Mouse (Mus musculus): ENCODE measurements around the gene Prkcz. TPM values are rescaled to one million over a fixed set of nuclear protein-coding genes. Genes with fewer than 3 reads are reported as not detected.

Prkcz gene
- polyA plus RNA-seq, 1 experiment from 2014 or later = 6.8 TPM

GRCm38 (mm10) chr4:155298826-155299225 is 62.3 kb downstream of the Prkcz start:
- no peak for ATAC-seq (replicated peaks; ENCODE audit: low FRiP score)
- no peaks in the 10 kb centered on the region for H3K9me3 ChIP-seq (ENCODE audit: control insufficient read depth, low read length)
- H3K4me1 ChIP-seq (replicated peaks; ENCODE audit: control insufficient read depth, insufficient read depth, low read length) = no peaks in the 10 kb centered on the region
- no peak overlapping the region for H3K27ac ChIP-seq (ENCODE audit: low read depth, low read length)
- no peak overlapping the region for H3K4me3 ChIP-seq (ENCODE audit: low read depth, low read length)
- no peak for DNase-seq (ENCODE audit: low spot score)
- 79% methylated on average over 4 of the region's 4 CpGs for WGBS
- no peaks in the 10 kb centered on the region; the same call in 1 of the 2 replicates for H3K27me3 ChIP-seq (replicated peaks; ENCODE audit: control insufficient read depth, insufficient read depth, low read length)
- H3K36me3 ChIP-seq (ENCODE audit: control insufficient read depth, insufficient read depth, low read length) = no peaks in the 10 kb centered on the region
- H3K4me2 ChIP-seq = no peak overlapping the region
- H3K9ac ChIP-seq (ENCODE audit: low read depth, low read length) = no peak overlapping the region

DNA sequence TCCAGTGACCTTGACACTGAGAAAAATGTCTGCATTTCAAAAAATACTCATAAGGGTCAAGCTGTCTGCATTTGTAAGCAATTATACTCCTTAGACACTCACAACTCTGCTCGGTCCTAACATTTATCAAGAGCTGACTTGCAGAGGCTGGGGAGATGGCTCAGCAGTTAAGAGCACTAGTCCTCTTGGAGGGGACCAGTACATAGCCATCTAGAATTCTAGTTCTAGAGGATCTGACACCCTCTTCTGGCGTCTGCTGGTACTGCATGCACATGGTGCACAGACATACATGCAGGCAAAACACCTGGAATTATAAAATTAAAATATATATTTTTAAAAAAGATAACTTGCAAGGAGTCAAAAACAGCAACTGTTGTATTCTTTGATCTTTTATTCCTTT is 64.1 kb downstream of the Prkcz start:
- H3K9ac ChIP-seq (ENCODE audit: low read depth, low read length) = no peak overlapping the region
- DNase-seq (ENCODE audit: low spot score) = no peak

DNA sequence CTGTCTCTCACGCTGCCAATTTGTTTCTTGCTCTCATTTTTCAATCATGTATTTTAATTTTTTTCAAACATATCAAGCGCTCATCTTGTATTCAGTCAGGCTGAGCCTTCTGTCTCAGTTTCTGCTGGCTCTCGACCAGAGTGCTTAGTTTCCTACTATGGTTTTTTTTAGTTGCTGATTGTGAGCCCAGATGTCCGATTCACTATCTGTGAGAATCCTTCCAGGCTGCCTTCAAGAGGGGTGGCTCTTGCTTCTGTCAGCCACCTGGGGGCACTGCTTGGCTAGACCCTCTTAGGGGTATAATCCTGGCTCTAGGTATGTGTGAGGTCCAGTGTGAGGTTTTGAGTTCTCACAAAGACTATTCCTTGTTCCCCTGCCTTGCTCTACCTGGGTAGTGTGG is 65.2 kb downstream of the Prkcz start:
- H3K4me1 ChIP-seq (replicated peaks; ENCODE audit: control insufficient read depth, insufficient read depth, low read length) = no peaks in the 10 kb centered on the region
- no peaks in the 10 kb centered on the region for H3K36me3 ChIP-seq (ENCODE audit: control insufficient read depth, insufficient read depth, low read length)
- WGBS = 53% methylated on average over 4 of the region's 4 CpGs
- H3K4me3 ChIP-seq (ENCODE audit: low read depth, low read length) = no peak overlapping the region
- H3K27ac ChIP-seq (ENCODE audit: low read depth, low read length) = no peak overlapping the region
- no peaks in the 10 kb centered on the region for H3K27me3 ChIP-seq (replicated peaks; ENCODE audit: control insufficient read depth, insufficient read depth, low read length)
- no peak for ATAC-seq (replicated peaks; ENCODE audit: low FRiP score)
- no peak overlapping the region for H3K4me2 ChIP-seq
- no peaks in the 10 kb centered on the region for H3K9me3 ChIP-seq (ENCODE audit: control insufficient read depth, low read length)
- no peak overlapping the region for H3K9ac ChIP-seq (ENCODE audit: low read depth, low read length)
- no peak for DNase-seq (ENCODE audit: low spot score)

More for the DNA sequence above, 64.1 kb downstream of the Prkcz start:
- H3K27ac ChIP-seq (ENCODE audit: low read depth, low read length) = no peak overlapping the region
- H3K4me3 ChIP-seq (ENCODE audit: low read depth, low read length) = no peak overlapping the region
- H3K9me3 ChIP-seq (ENCODE audit: control insufficient read depth, low read length) = no peaks in the 10 kb centered on the region
- WGBS = 47% methylated on average over 2 of the region's 2 CpGs
- ATAC-seq (replicated peaks; ENCODE audit: low FRiP score) = no peak
- no peaks in the 10 kb centered on the region for H3K4me1 ChIP-seq (replicated peaks; ENCODE audit: control insufficient read depth, insufficient read depth, low read length)
- H3K36me3 ChIP-seq (ENCODE audit: control insufficient read depth, insufficient read depth, low read length) = no peaks in the 10 kb centered on the region
- H3K4me2 ChIP-seq = no peak overlapping the region
- no peaks in the 10 kb centered on the region; the same call in 1 of the 2 replicates for H3K27me3 ChIP-seq (replicated peaks; ENCODE audit: control insufficient read depth, insufficient read depth, low read length)

GRCm38 (mm10) chr4:155295026-155295590 is 66.1 kb downstream of the Prkcz start:
- Histone ChIP-seq H3K27me3 (replicated peaks; ENCODE audit: control insufficient read depth, insufficient read depth, low read length) (no peaks in the 10 kb centered on the region), H3K27ac (ENCODE audit: low read depth, low read length) (no peak overlapping the region), H3K4me3 (ENCODE audit: low read depth, low read length) (no peak overlapping the region), H3K4me2 (no peak overlapping the region), H3K9ac (ENCODE audit: low read depth, low read length) (no peak overlapping the region), H3K36me3 (ENCODE audit: control insufficient read depth, insufficient read depth, low read length) (no peaks in the 10 kb centered on the region), H3K9me3 (ENCODE audit: control insufficient read depth, low read length) (no peaks in the 10 kb centered on the region), H3K4me1 (replicated peaks; ENCODE audit: control insufficient read depth, insufficient read depth, low read length) (no peaks in the 10 kb centered on the region)
- no peak for ATAC-seq (replicated peaks; ENCODE audit: low FRiP score)
- DNase-seq (ENCODE audit: low spot score) = no peak
- 67% methylated on average over 10 of the region's 10 CpGs for WGBS

DNA sequence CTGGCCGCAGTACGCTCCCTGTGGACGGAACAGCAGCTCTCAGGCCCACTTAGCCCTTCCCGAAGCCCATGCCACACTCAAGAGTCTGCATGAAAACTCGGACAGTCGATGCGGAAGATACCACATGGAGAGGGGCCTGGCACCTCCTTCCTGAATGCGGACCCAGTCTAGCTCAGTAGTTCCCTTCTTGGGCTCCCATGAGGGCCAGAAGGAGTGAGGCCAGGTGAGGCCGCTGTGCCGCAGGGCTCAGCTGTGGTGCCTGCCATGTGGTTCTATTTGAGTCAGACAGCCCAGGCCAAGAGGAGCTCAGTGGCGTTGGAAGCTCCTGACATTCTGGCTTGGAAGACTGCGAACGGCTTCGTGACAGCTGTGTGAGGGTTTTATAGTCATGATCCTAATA is 66.8 kb downstream of the Prkcz start:
- Histone ChIP-seq H3K4me1 (replicated peaks; ENCODE audit: control insufficient read depth, insufficient read depth, low read length) (no peaks in the 10 kb centered on the region), H3K9ac (ENCODE audit: low read depth, low read length) (no peak overlapping the region), H3K9me3 (ENCODE audit: control insufficient read depth, low read length) (no peaks in the 10 kb centered on the region), H3K27ac (ENCODE audit: low read depth, low read length) (no peak overlapping the region), H3K4me2 (no peak overlapping the region), H3K4me3 (ENCODE audit: low read depth, low read length) (no peak overlapping the region), H3K36me3 (ENCODE audit: control insufficient read depth, insufficient read depth, low read length) (no peaks in the 10 kb centered on the region), H3K27me3 (replicated peaks; ENCODE audit: control insufficient read depth, insufficient read depth, low read length) (no peaks in the 10 kb centered on the region)
- no peak for DNase-seq (ENCODE audit: low spot score)
- no peak for ATAC-seq (replicated peaks; ENCODE audit: low FRiP score)
- WGBS = 86% methylated on average over 14 of the region's 14 CpGs

GRCm38 (mm10) chr4:155292863-155293262 is 68.3 kb downstream of the Prkcz start:
- DNase-seq (ENCODE audit: low spot score) = no peak
- WGBS = 79% methylated on average over 10 of the region's 10 CpGs
- Histone ChIP-seq H3K9me3 (ENCODE audit: control insufficient read depth, low read length) (no peaks in the 10 kb centered on the region), H3K36me3 (ENCODE audit: control insufficient read depth, insufficient read depth, low read length) (no peaks in the 10 kb centered on the region), H3K27me3 (replicated peaks; ENCODE audit: control insufficient read depth, insufficient read depth, low read length) (no peaks in the 10 kb centered on the region), H3K9ac (ENCODE audit: low read depth, low read length) (no peak overlapping the region), H3K4me3 (ENCODE audit: low read depth, low read length) (no peak overlapping the region), H3K27ac (ENCODE audit: low read depth, low read length) (no peak overlapping the region), H3K4me1 (replicated peaks; ENCODE audit: control insufficient read depth, insufficient read depth, low read length) (no peaks in the 10 kb centered on the region), H3K4me2 (no peak overlapping the region)
- ATAC-seq (replicated peaks; ENCODE audit: low FRiP score) = no peak

DNA sequence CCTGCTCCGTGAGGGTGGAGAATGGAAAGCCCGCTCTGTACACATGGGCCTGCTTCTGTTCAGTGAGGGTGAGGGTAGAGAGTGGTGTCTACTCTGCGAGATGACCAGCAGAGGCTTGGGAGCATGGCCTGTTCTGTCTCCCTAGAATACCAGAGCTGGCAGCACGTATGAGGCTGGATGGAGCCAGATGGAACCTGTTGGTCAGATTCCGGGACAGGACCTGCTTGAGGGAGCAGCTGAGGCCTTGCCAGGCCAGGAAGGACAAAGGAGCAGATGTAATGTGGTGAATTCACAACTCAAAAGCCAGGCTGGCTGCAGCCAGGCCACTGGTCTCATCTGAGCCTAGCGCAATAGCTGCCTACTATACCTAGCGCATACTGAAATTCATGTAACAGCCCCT is 71.1 kb downstream of the Prkcz start:
- Histone ChIP-seq H3K4me2 (no peak overlapping the region), H3K36me3 (ENCODE audit: control insufficient read depth, insufficient read depth, low read length) (no peaks in the 10 kb centered on the region), H3K4me1 (replicated peaks; ENCODE audit: control insufficient read depth, insufficient read depth, low read length) (no peaks in the 10 kb centered on the region), H3K9ac (ENCODE audit: low read depth, low read length) (no peak overlapping the region), H3K27me3 (replicated peaks; ENCODE audit: control insufficient read depth, insufficient read depth, low read length) (no peaks in the 10 kb centered on the region), H3K27ac (ENCODE audit: low read depth, low read length) (no peak overlapping the region), H3K9me3 (ENCODE audit: control insufficient read depth, low read length) (no peaks in the 10 kb centered on the region), H3K4me3 (ENCODE audit: low read depth, low read length) (no peak overlapping the region)
- DNase-seq (ENCODE audit: low spot score) = no peak
- no peak for ATAC-seq (replicated peaks; ENCODE audit: low FRiP score)
- WGBS = 90% methylated on average over 7 of the region's 7 CpGs

GRCm38 (mm10) chr4:155288586-155288985 is 72.6 kb downstream of the Prkcz start:
- Histone ChIP-seq H3K9me3 (ENCODE audit: control insufficient read depth, low read length) (no peaks in the 10 kb centered on the region), H3K4me1 (replicated peaks; ENCODE audit: control insufficient read depth, insufficient read depth, low read length) (no peaks in the 10 kb centered on the region), H3K4me3 (ENCODE audit: low read depth, low read length) (no peak overlapping the region), H3K27me3 (replicated peaks; ENCODE audit: control insufficient read depth, insufficient read depth, low read length) (no peaks in the 10 kb centered on the region), H3K4me2 (no peak overlapping the region), H3K27ac (ENCODE audit: low read depth, low read length) (no peak overlapping the region), H3K9ac (ENCODE audit: low read depth, low read length) (no peak overlapping the region), H3K36me3 (ENCODE audit: control insufficient read depth, insufficient read depth, low read length) (no peaks in the 10 kb centered on the region)
- 70% methylated on average over 1 of the region's 1 CpGs for WGBS
- DNase-seq (ENCODE audit: low spot score) (no peak), ATAC-seq (replicated peaks; ENCODE audit: low FRiP score) (no peak)

DNA sequence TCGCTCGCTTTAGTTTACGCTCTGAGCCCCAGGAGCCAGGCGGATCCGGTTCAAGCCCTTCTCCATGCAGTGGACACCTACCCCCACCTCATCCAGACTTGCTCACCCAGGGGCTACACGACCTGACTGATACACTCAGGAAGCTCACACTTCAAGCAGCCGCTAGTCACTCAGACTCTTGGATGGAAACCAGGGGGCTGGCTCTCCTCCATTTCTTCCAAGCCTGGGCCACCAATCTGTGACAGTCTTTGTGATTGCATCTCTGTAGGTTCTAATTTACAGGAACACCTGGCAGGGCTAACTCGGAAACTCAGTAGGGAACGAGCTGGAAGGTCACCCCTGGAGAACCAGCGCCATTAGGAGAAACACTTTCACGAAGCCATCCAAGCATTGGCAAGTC is 73.4 kb downstream of the Prkcz start:
- no peaks in the 10 kb centered on the region for H3K27me3 ChIP-seq (replicated peaks; ENCODE audit: control insufficient read depth, insufficient read depth, low read length)
- H3K27ac ChIP-seq (ENCODE audit: low read depth, low read length) = no peak overlapping the region
- H3K4me3 ChIP-seq (ENCODE audit: low read depth, low read length) = no peak overlapping the region
- DNase-seq (ENCODE audit: low spot score) (no peak), ATAC-seq (replicated peaks; ENCODE audit: low FRiP score) (no peak)
- no peaks in the 10 kb centered on the region for H3K4me1 ChIP-seq (replicated peaks; ENCODE audit: control insufficient read depth, insufficient read depth, low read length)
- H3K4me2 ChIP-seq = no peak overlapping the region
- H3K9me3 ChIP-seq (ENCODE audit: control insufficient read depth, low read length) = no peaks in the 10 kb centered on the region
- WGBS = 82% methylated on average over 11 of the region's 11 CpGs
- no peak overlapping the region for H3K9ac ChIP-seq (ENCODE audit: low read depth, low read length)
- H3K36me3 ChIP-seq (ENCODE audit: control insufficient read depth, insufficient read depth, low read length) = no peaks in the 10 kb centered on the region

Data from liver, embryonic 11.5 days (tissue).